Mouse (Mus musculus): ENCODE results near the gene Tgfbr3.
"Not testable (repeated sequence)": the region's sequence is repeated elsewhere in the genome, so short reads cannot be mapped to it uniquely, and the experiment has no call there.

The Tgfbr3 gene

GRCm38 (mm10) chr5:107282561-107283307 is 6.7 kb downstream of the Tgfbr3 start:
- peak in 1 of 2 experiments; percentile 24 for DNase-seq (ENCODE audit: low spot score in 2 of 2)

DNA sequence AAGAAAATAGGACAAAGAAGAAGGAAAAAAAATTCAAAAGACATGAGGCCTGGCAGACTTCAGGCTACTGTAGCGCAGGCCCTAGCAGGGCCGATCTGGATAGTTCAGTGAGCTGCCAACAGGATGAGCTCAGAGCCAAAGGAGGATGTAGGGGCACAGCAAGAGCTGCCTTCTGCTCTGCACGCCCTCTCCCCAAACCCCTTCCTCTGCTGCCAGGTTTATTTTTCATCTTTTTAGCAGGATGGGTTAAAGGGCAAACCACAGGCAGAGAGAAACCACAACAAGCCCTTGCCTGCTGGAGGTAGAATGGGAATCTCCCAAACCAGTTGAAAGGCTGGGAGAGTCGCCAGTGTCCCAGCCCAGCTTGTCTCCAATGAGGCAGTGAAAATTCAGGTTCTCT is 10.2 kb downstream of the Tgfbr3 start:
- DNase-seq (ENCODE audit: low spot score in 2 of 2) = no peak

GRCm38 (mm10) chr5:107276186-107276585 is 13.2 kb downstream of the Tgfbr3 start:
- no peak for DNase-seq (ENCODE audit: low spot score in 2 of 2)

GRCm38 (mm10) chr5:107272252-107273028 is 17.0 kb downstream of the Tgfbr3 start:
- DNase-seq (ENCODE audit: low spot score in 2 of 2) = no peak

DNA sequence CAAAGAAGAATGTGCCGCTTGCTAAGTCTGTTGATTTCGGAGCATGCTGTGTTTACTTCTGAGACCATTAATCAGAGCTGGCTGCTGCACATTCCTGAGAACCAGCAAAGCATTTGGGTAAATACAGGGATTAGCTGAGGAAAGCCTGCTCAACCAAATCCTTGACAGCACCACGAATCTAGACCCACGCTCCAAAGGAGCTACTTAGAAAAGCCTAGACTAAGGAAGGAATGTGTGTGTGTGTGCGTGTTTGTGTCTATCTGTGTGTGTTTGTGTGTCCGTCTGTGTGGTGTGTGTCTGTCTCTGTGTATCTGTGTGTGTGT is 20.5 kb downstream of the Tgfbr3 start:
- DNase-seq (ENCODE audit: low spot score in 2 of 2) = no peak

- no peak for DNase-seq (ENCODE audit: low spot score in 2 of 2)
Observed at GRCm38 (mm10) chr5:107268121-107269005, 21.1 kb downstream of the Tgfbr3 start.

DNA sequence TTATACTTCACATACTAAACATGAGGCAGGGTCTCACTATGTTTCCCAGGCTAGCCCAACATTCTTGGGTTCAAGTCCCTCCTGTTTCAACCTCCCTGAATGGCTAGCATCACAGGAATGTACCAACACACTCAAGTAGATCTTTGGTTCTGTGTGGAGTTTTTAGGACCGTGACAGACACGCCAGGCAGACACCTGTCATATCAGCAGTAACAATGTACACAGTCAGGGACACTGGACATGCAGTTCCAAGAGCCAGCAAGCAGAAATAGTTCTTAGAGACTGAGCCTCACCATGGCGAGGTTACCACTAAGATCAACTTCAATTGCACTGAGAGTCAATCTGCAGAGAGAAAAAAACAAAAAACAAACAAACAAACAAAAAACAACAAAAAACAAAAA is 22.9 kb downstream of the Tgfbr3 start:
- no peak for DNase-seq (ENCODE audit: low spot score in 2 of 2)

GRCm38 (mm10) chr5:107264426-107265360 is 24.7 kb downstream of the Tgfbr3 start:
- no peak for DNase-seq (ENCODE audit: low spot score in 2 of 2)

DNA sequence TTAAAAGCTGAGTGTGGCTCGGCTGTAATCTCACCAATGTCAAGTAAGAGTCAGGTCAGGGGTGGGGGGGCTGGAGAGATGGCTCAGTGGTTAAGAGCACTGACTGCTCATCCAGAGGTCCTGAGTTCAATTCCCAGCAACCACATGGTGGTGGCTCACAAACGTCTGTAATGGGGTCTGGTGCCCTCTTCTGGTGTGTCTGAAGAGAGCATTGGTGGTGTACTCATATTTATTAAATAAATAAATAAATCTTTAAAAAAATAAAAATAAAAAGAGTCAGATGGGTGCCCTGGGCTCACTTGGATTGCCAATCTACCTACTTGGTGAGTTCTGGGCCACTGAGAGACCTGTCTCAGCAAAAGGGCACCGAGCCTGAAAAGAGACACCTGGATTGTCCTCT is 25.6 kb downstream of the Tgfbr3 start:
- DNase-seq (ENCODE audit: low spot score in 2 of 2) = no peak

- no peak for DNase-seq (ENCODE audit: low spot score in 2 of 2)
Observed at GRCm38 (mm10) chr5:107261930-107262329, 27.5 kb downstream of the Tgfbr3 start.

- DNase-seq (ENCODE audit: low spot score in 2 of 2) = no peak
Observed at GRCm38 (mm10) chr5:107260708-107261495, 28.5 kb downstream of the Tgfbr3 start.

DNA sequence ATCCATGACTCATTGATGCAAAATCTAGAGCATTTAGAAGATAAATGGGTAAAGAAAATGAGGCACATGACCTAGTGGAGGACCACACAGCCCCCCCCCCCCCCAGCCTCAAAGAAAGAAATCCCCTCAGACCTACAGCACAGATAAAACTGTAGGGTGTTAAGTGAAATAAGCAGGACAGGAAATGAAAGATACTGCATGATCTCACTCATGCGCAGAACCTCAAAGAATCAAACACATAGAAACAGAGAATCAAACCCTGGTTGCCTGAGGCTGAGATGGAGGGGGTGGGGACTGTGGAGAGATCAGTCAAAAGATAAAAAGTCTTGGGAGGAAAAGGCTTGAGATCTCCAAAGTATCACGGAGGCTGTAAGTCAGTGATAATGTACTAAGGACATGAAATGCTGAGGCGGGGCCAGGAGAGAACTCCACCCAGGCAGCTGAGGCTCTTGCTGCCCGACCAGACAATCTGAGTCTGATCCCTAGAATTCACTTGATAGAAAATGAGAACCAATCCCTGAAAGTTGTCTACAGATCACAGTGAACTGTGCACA is 29.9 kb downstream of the Tgfbr3 start:
- DNase-seq (ENCODE audit: low spot score in 2 of 2) = no peak

- no peak for DNase-seq (ENCODE audit: low spot score in 2 of 2)
Observed at GRCm38 (mm10) chr5:107253395-107253794, 36.0 kb downstream of the Tgfbr3 start.

DNA sequence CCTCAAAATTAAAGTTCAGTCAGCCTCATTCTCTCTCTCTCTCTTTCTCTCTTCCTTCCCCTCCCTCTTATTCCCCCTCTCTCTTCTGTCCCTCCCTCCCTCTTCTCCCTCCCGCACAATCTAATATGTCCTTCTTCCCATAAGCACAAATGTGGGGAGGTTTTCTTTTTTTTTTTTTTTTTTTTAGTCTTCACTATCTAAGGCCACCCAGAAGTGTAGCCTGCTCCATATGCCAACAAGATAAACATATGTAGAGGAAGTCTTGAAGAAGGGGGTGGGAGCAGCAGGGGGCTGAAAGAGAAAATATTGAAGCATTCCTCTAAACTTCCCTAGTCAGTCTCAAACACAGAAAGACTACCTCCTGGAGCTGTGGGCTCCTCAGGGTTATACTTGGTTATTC is 37.0 kb downstream of the Tgfbr3 start:
- DNase-seq (ENCODE audit: low spot score in 2 of 2) = no peak

- DNase-seq (ENCODE audit: low spot score in 2 of 2) = peak; percentile 37 to 53
Observed at GRCm38 (mm10) chr5:107251751-107252305, 37.6 kb downstream of the Tgfbr3 start.

DNA sequence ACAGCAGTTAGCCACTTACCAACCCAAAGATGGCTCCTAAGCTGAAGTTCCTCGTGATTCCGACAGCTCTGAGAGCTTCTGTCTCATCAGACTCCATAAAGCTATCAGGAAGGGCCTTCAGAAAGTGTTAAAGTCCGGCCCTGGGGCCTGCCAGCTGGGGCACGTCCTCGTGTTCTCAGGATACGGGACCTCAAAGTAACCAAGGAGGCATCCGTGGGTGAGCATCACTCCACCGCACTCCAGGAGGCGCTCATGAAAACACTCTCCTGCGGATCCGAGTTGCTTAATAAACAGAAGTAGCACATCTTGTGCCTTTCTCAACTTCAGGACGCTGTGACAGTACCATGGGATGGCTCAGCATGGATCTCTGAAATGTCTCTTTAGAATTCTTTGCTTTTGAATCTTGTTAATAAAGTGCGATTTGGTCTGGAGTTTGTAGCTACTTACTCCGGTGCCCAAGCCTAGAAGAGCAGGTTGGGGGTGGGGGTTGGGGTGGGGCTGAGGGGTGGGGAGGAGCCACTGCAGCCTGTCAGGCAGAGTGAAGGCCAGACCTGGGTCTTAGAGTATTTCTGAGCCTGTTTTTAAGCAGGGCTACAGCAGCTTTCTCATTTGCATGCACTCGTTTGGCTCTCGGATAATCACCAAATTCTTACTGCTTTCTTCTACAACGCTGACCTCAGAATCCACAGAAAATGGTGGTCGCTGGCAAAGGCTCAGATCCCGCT is 38.7 kb downstream of the Tgfbr3 start:
- no peak for DNase-seq (ENCODE audit: low spot score in 2 of 2)

- DNase-seq (ENCODE audit: low spot score in 2 of 2) = no peak
Observed at GRCm38 (mm10) chr5:107248732-107249131, 40.7 kb downstream of the Tgfbr3 start.

GRCm38 (mm10) chr5:107248302-107248701 is 41.1 kb downstream of the Tgfbr3 start:
- DNase-seq (ENCODE audit: low spot score in 2 of 2) = not testable (repeated sequence)

GRCm38 (mm10) chr5:107247786-107248185 is 41.6 kb downstream of the Tgfbr3 start:
- DNase-seq (ENCODE audit: low spot score in 2 of 2) = no peak
